Mouse (Mus musculus) lung, postnatal 0 days (tissue): ENCODE data around the gene Shh. TPM values are rescaled to one million over a fixed set of nuclear protein-coding genes. Genes with fewer than 3 reads are reported as not detected.

ENCODE experiments used
- ATAC-seq: fragments of 200-750 bp; cut with Nextera tagmentation; 2 replicates; pipeline ENCODE4 v1.8.0; 2017; ENCODE audit warnings: moderate library complexity
- DNase-seq: peaks from one replicate; pipeline ENCODE4 v3.0.0-alpha.2; 2016; ENCODE audit warnings: low spot score
- H3K27ac ChIP-seq: fragments of 300-500 bp; sonication (generic); 2 replicates; pipeline ENCODE4 v1.5.1; 2014; ENCODE audit warnings: antibody characterized with exemption, mild to moderate bottlenecking, low read length, mixed read lengths
- H3K27me3 ChIP-seq: fragments of 300-500 bp; sonication (generic); replicated peaks from 2 replicates; pipeline ENCODE4 v1.6.1; 2014; ENCODE audit warnings: low read length, mixed read lengths; ENCODE audit not compliant: insufficient read depth
- H3K36me3 ChIP-seq: fragments of 300-500 bp; sonication (generic); 2 replicates; pipeline ENCODE4 v1.6.1; 2014; ENCODE audit warnings: low read length, mixed read lengths; ENCODE audit not compliant: insufficient read depth
- H3K4me1 ChIP-seq: fragments of 300-500 bp; sonication (generic); 2 replicates; pipeline ENCODE4 v1.6.1; 2014; ENCODE audit warnings: antibody characterized with exemption, low read depth, low read length, mixed read lengths; ENCODE audit not compliant: insufficient read depth
- H3K4me2 ChIP-seq: fragments of 300-500 bp; sonication (generic); replicated peaks from 2 replicates; pipeline ENCODE4 v1.6.1; 2014; ENCODE audit warnings: low read depth, mild to moderate bottlenecking, low read length, moderate library complexity, mixed read lengths
- H3K4me3 ChIP-seq: fragments of 300-500 bp; sonication (generic); 2 replicates; pipeline ENCODE4 v1.5.1; 2014; ENCODE audit warnings: low read depth, low read length
- H3K9ac ChIP-seq: fragments of 300-500 bp; sonication (generic); replicated peaks from 2 replicates; pipeline ENCODE4 v1.6.1; 2014; ENCODE audit warnings: low read depth, mild to moderate bottlenecking
- H3K9me3 ChIP-seq: fragments of 300-500 bp; sonication (generic); 2 replicates; pipeline ENCODE4 v1.6.1; 2016; ENCODE audit warnings: low read length, mixed read lengths
- CTCF ChIP-seq: IDR thresholded peaks from 2 replicates; pipeline ENCODE4 v1.5.1; 2016; ENCODE audit warnings: antibody characterized with exemption, mild to moderate bottlenecking
- EP300 ChIP-seq: IDR thresholded peaks from 2 replicates; pipeline ENCODE4 v1.6.1; 2016; ENCODE audit warnings: antibody characterized with exemption, mild to moderate bottlenecking, control low read depth
- WGBS: fragments of 180-500 bp; shearing (Covaris S2); extraction: QIAGEN DNeasy Blood & Tissue Kit; methylation state at CpG from one replicate; pipeline ENCODE4 v1.1.7; 2014; 5-methylcytosine and 5-hydroxymethylcytosine counted together
- polyA plus RNA-seq: library from polyadenylated mRNA; unstranded; fragments of >200 nt; fragmentation: Nextera tagmentation; extraction: Ambion mirVana; gene quantifications from 2 replicates; pipeline ENCODE4 v1.2.1, GENCODE M21; 2015

Shh gene
- polyA plus RNA-seq, 1 experiment from 2014 or later = 9.7 TPM

- TF ChIP-seq CTCF (no peak), EP300 (no peak)
- Histone ChIP-seq H3K4me3 (peak overlapping the region; percentile 48), H3K36me3 (no peaks in the 10 kb centered on the region), H3K9me3 (no peaks in the 10 kb centered on the region), H3K9ac (0 out of 2 replicates have a peak overlapping the region, but pooled peaks have one; percentile 1), H3K27ac (peak overlapping the region; percentile 90), H3K4me1 (no peaks in the 10 kb centered on the region), H3K27me3 (peaks cover 52% of the 10 kb centered on the region), H3K4me2 (peak overlapping the region; percentile 65)
- WGBS = under 1% methylated on average over 23 of the region's 29 CpGs
- DNase-seq (peak; percentile 22), ATAC-seq (peak; percentile 8; the same call in 1 of the 2 replicates)
Measured at GRCm38 (mm10) chr5:28465099-28465406, 2.0 kb downstream of the Shh start.

DNA sequence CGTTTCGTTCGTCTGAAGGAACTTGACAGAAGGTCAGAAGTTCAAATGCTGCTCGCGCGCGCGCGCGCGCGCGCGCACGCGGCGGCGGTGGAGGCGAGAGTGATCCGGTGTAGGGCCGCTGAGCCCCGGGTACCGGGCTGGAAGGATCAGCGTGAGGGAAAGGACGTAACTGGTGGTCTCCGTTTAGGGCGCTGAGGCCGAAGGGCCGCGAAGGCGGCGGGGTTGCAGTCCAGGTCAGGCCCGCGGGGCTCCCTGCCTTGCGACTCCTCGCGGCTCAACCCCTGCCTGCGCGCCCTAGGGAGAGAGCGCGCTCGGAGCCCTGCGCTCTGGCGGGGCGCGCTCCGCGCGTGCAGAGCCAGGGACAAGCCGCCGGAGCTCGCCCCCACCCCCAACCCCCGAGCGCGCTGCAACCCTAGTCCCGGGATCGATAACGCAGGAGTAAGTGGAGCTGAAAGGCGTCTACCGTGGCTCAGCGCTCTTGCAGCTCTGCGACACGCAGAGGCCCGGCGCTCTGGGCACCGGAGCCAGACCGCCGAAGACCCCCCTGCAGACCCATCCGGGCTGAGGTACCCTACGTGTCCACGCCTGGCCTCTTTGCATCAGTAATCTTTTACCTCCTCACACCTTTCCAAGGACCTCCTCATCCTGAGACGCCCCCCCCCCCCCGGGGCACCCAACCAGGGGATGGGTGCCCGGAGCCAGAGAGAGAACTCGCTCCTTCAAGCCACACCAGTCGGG is 2.5 kb downstream of the Shh start:
- no peaks in the 10 kb centered on the region for H3K4me1 ChIP-seq
- H3K9ac ChIP-seq = peak overlapping the region; percentile 1
- no peaks in the 10 kb centered on the region for H3K9me3 ChIP-seq
- peak overlapping the region; percentile 65 for H3K4me2 ChIP-seq
- H3K4me3 ChIP-seq = peak overlapping the region; percentile 48
- WGBS = 2% methylated on average over 63 of the region's 76 CpGs
- peak overlapping the region; percentile 90 for H3K27ac ChIP-seq
- ATAC-seq (peak; percentile 16; the same call in 1 of the 2 replicates), DNase-seq (no peak)
- H3K36me3 ChIP-seq = no peaks in the 10 kb centered on the region
- peaks cover 57% of the 10 kb centered on the region for H3K27me3 ChIP-seq
- no peak for TF ChIP-seq CTCF
- no peak for TF ChIP-seq EP300

DNA sequence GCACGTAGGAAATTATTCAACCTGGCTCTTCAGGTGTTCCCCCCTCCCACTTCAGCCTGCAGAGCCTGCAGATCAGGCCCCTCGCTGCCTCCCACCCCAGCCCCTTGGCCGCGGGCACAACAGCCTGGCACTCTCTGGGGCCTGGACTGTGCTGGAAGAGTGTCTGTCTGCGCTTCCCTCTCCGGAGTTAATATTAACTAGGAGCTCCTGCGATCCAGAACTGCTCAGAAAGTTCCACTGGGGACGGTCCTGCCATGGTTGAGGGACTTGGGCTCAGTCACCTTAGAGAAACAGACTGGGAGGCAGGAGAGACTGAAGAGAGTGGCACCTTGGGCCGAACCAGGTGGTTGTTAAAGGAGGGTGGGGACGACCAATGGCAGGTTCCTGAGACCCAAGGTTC is 3.4 kb downstream of the Shh start:
- no peak for ATAC-seq
- no peak overlapping the region for H3K9ac ChIP-seq
- TF ChIP-seq CTCF (no peak), EP300 (no peak)
- H3K27ac ChIP-seq = peak overlapping the region; percentile 90
- H3K36me3 ChIP-seq = no peaks in the 10 kb centered on the region
- H3K27me3 ChIP-seq = peaks cover 65% of the 10 kb centered on the region
- peak overlapping the region; percentile 48 for H3K4me3 ChIP-seq
- 1% methylated on average over 10 of the region's 10 CpGs for WGBS
- no peaks in the 10 kb centered on the region for H3K9me3 ChIP-seq
- no peaks in the 10 kb centered on the region for H3K4me1 ChIP-seq
- peak overlapping the region; percentile 65 for H3K4me2 ChIP-seq
- DNase-seq = peak; percentile 23

DNA sequence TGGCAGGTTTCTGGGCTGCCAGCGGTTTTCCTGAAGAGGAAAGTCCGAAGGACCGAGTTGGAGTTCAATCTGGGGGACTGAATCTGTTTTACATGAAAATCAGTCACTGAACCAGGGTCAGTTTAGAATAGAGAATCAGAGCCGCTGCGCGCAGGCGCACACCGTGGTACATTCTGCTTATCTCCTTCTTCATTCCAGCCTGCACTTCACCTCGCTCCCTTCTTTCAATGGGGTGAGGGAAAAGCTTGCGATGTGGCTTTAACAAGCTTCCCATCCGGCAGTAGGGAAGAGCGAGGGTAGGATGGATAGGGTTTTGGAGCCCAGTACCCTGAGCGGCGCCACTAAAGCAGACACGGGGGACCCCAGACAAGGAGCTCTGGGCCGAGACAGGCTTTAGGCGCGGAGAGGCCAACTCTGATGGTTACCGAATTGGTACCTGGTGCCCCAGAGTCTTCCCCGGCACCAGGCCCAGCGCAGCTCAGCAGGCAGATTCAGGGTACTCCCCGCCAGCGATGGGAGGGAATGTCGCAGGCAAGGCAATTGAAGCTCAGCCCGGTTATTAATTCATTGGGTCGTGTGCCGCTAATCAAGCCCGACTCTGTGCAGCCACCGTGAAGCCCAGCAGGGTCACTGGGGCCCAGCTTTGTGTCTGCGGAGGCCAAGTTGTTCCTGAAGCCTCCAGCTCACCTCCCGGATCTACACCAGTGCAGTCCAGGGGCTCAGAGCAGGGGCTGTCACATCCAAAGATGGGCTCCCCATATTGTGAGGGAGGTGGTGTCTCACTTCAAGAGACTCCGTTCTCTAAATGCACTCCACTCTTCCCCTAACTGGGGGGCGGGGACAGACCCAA is 4.1 kb downstream of the Shh start:
- H3K4me1 ChIP-seq = no peaks in the 10 kb centered on the region
- peak; percentile 73 for DNase-seq
- no peaks in the 10 kb centered on the region for H3K36me3 ChIP-seq
- peak overlapping the region; percentile 21; the same call in 1 of the 2 replicates for H3K4me3 ChIP-seq
- 2% methylated on average over 33 of the region's 33 CpGs for WGBS
- no peak overlapping the region for H3K9ac ChIP-seq
- peak overlapping the region; percentile 65 for H3K4me2 ChIP-seq
- H3K27me3 ChIP-seq = peaks cover 71% of the 10 kb centered on the region
- peak overlapping the region; percentile 90 for H3K27ac ChIP-seq
- no peak for ATAC-seq
- TF ChIP-seq CTCF = no peak
- TF ChIP-seq EP300 = no peak
- H3K9me3 ChIP-seq = no peaks in the 10 kb centered on the region

DNA sequence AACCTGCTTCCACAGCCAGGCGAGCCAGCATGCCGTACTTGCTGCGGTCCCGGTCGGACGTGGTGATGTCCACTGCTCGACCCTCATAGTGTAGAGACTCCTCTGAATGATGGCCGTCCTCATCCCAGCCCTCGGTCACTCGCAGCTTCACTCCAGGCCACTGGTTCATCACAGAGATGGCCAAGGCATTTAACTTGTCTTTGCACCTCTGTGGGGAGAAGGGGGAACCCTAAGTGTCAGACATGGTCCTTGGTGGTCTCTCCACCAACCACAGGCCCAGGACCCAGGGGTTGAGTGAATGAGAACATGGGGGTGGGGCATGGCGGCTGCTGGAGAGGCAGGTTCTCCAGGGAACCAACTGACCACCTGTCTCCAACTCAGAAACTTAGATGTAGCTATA is 5.7 kb downstream of the Shh start:
- peak overlapping the region; percentile 90 for H3K27ac ChIP-seq
- ATAC-seq (no peak), DNase-seq (no peak)
- no peak overlapping the region for H3K4me3 ChIP-seq
- peaks cover 69% of the 10 kb centered on the region for H3K27me3 ChIP-seq
- no peaks in the 10 kb centered on the region for H3K4me1 ChIP-seq
- 11% methylated on average over 11 of the region's 11 CpGs for WGBS
- H3K9me3 ChIP-seq = no peaks in the 10 kb centered on the region
- H3K36me3 ChIP-seq = no peaks in the 10 kb centered on the region
- no peak overlapping the region for H3K9ac ChIP-seq
- 0 out of 2 replicates have a peak overlapping the region, but pooled peaks have one; percentile 14 for H3K4me2 ChIP-seq
- TF ChIP-seq CTCF (no peak), EP300 (no peak)
